Mouse (Mus musculus): ENCODE measurements around the gene Plce1. TPM values are rescaled to one million over a fixed set of nuclear protein-coding genes. Genes with fewer than 3 reads are reported as not detected.

The Plce1 gene
- polyA plus RNA-seq (2014; fragmentation: Illumina TruSeq; extraction: RNeasy Lipid Tissue Mini Kit (QIAGEN cat#74804); ENCODE audit: low replicate concordance): 5.3 TPM

GRCm38 (mm10) chr19:38480731-38481621, at the start of gene Plce1:
Gene Plce1 (plus strand): TSS chr19:38481109.

DNA sequence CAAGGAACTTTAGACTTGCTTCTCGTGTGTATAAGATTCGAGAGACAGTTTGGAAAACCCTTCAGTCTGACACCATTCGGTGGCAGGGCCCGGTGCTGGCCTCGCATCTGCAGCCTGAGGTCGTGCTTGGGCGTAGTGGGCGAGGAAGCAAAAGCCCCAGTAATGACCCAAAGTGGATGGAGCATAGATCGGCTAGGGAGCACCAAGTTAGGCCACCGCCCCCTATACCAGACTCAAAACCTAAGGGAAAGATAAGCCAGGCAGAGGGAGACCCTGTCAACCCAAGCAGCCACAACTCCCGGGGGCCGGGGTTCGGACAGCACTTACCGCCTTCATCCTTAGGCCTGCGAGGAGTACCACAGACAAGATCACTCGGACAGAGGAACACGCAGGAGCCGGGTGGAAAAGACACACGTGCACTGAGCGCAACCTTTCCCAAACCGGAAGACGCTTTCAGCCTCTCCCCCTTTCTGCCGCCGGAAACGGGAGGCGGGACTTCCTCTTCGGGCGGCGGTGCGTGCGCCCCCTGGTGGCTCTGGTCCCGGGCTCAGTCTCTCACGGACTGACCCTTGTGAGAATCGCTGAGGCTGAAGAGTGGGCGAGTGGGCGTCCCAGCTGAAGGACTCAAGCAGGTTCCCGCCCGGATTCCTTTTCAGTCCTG, 338.0 kb downstream of the Plce1 start, which contains the start of gene Noc3l:
TSS of gene Noc3l (minus strand) at position 472 of the 661 bp plus-strand sequence.

Other genes with a start within 250 kb of the Plce1 start
- 0.41 TPM for gene Lgi1, start 216.6 kb upstream of the Plce1 start, polyA plus RNA-seq (2014; fragmentation: Illumina TruSeq; extraction: RNeasy Lipid Tissue Mini Kit (QIAGEN cat#74804); ENCODE audit: low replicate concordance)
- 314 TPM for gene Slc35g1, start 85.1 kb upstream of the Plce1 start, polyA plus RNA-seq (2014; fragmentation: Illumina TruSeq; extraction: RNeasy Lipid Tissue Mini Kit (QIAGEN cat#74804); ENCODE audit: low replicate concordance)

All from small intestine, adult 10 weeks (tissue).